Mouse (Mus musculus) retina, adult 2 months (tissue): ENCODE measurements around the gene Fem1a.

Experiments used
- DNase-seq: peaks from one replicate; pipeline ENCODE4 v3.0.0-alpha.2; 2012; ENCODE audit warnings: low read depth, low spot score

Fem1a gene

GRCm38 (mm10) chr17:56278340-56278739, 21.7 kb downstream of the Fem1a start:
- no peak for DNase-seq

GRCm38 (mm10) chr17:56279481-56280155, 23.0 kb downstream of the Fem1a start:
- no peak for DNase-seq

- DNase-seq = no peak
These were observed 24.6 kb downstream of the Fem1a start for GRCm38 (mm10) chr17:56281193-56281592.

DNA sequence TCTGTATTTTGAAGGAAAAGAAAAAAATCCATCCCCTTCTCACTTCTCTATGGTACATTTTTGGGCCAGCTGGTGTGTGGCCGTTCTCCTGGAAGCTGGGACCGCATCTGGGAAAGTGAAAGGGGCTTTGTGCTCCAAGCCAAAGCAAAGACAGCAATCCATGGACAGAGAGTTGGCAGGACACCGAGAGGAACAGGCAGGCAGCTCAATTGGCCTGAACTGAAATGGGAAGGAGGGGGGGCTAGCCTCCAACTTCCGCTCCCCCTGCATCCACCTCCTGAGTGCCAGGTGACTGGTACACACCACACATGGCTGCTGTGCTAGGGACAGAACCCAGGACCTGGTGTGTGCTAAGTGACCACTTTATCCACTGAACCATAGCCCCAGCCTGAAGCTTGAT, 26.2 kb downstream of the Fem1a start:
- no peak for DNase-seq

DNA sequence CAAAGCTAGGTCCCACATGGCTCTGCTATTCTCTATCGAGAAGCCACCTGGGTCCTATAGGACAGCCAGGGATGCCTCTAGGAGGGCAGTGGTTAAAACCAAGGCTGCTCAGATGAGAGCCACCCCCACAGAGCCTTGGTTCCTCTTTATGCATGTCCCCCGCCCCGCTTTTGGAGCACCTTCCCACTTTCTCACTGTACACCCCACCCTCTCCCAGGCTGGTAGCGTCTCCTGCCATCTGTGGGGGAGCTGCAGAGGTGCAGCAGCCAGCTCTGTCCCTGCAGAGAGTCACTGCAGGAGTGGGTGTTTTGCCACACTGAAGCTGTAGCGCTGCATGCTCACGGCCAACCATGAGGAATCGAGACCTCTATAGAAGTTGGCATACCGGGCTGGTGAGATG, 26.7 kb downstream of the Fem1a start:
- no peak for DNase-seq

- DNase-seq = no peak
These were observed 29.4 kb downstream of the Fem1a start for GRCm38 (mm10) chr17:56285995-56286394.

GRCm38 (mm10) chr17:56287830-56288229, 31.2 kb downstream of the Fem1a start:
- DNase-seq = no peak

GRCm38 (mm10) chr17:56288866-56289265, 32.3 kb downstream of the Fem1a start:
- no peak for DNase-seq

DNA sequence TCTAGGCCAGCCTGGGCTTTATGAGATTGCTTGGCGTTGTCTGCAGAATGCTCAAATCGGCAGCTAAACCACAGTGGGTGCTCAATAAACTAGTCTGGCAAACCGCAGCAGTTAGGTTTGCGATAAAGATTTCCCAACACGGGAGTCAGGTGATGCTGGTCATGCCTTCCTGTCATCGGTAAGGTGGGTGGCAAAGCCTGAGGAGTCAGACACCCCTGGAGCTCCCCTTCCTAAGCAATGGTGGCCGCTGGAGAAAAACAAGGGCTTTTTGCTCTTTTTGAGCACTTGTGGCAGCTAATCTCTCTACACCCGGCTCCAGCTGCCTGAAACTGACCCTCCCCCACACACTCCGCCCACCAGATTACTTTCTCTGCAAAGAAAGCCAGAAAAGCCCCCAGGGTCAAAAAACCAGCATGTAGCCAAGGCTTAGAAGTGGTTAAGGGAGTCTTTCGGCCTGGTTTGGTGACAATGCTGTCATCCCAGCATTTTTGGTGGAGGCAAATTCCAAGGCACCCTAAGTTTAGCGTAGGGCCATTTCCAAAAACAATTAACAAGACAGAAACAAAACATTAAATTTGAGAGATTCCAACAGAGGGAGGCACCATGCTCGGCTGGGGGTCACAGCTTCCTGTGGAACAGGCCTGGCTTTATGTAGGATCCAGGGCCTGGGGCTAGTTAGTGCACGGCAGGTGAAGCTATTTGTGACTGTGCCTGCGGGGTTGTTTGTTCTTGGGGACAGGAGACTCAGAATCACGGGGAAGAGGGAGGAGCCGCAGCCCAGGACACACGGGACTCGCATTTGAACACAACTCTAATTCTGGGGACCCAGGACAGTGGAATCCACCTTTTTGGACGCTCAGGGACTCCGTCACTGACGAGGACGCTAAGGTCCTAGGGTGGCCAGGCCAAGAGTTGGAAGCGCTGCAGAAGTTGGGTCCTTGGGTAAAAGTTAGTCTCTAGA, 33.0 kb downstream of the Fem1a start:
- no peak for DNase-seq

DNA sequence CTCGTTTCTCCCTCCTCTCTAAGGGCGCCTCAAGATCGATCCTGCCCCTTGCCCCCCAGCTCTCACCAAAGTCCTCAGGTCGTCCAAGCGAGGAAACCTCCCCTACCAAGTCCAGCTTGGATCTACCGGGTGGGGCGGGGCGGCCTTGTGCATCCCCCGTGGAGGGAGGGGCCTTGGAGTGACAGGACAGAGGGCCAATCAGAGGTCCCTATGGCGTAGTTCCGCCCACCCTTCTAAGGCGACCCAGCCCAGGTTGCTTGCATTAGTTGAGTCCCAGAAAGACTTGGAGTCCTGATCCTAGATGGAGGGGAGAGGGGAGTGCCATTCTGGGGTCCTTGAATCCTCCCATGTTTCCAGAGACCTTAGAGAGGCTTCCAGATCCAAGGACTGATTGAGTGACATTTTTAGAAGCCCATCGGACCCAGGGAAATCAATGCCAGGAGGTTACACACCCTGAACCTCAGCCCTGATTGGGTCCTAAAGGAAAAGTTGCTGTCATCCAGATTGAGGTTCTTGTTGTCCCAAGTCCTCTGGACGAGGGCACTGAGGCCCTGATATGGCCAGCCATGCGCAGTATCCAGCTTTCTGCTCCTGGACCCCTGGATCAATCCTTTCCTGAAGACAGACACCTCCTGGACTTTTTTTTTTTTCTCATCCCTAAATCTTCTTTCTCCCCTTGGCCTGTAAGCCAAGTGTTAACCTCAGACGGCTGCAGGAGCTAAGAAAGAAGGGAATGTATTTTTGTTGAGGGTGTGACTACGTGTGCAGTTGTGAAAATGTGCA, 34.0 kb downstream of the Fem1a start:
- no peak for DNase-seq

- DNase-seq = no peak
These were observed 34.5 kb downstream of the Fem1a start for GRCm38 (mm10) chr17:56291171-56291511.

- no peak for DNase-seq
These were observed 35.3 kb downstream of the Fem1a start for GRCm38 (mm10) chr17:56291826-56292475.

DNA sequence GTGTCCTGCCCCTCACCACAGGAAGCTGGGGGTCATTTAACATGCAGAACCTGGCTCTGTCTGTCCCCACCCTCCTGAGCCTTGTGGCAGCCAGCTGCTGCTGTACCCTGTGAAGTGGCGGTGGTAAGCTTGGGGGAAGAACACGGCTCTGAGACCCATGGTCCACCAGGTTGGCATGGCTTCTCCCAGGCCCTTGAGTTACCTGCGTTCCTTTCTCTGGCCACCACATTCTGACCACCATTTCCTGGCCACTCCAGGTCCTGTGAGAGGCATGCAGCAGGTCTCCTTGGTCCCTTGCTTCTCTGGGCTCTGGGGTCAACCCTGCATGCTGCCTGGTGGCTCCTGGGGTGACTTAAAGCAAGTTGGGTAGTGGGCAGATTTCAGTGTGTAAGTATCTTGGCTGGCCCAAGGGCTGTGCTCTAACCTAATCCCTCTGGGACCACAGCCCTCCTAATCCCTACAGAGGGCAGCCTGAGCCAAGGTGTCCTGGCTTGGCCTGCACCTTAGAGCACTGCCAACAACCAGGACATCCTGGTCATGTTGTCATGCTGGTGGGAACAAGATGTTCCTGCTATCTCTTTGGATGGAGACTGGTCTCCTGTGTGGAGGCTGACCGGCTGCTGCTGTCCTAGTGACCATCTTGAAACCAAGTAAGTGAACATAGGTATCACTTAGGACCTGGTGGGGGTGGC, 36.1 kb downstream of the Fem1a start, which contains the start of gene Plin3:
TSS of gene Plin3 (minus strand) at position 343 of the 692 bp plus-strand sequence.
- DNase-seq = no peak

DNA sequence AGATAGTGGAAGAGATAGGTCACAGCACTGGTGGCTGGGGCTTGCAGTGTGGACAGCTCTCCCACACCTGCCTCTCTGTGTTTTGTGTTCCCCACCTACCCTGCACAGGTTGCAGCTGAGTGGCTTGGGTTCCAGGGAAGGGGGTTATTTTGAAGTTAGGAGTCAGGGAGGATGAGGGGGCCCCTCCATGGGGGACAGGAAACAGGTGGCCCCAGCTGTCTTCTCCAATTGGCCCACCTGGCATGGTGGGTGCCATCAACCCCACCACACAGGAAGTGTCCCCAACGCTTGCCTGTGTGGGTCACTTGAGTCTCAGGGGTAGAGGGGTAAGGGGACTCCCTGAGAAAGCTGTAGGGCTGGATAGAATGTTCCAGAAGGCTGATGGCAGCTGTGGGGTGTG, 36.7 kb downstream of the Fem1a start:
- no peak for DNase-seq

GRCm38 (mm10) chr17:56294241-56294640, 37.6 kb downstream of the Fem1a start:
- DNase-seq = no peak

- DNase-seq = no peak
These were observed 39.6 kb downstream of the Fem1a start for GRCm38 (mm10) chr17:56296201-56296600.

- DNase-seq = no peak
These were observed 41.6 kb downstream of the Fem1a start for GRCm38 (mm10) chr17:56298238-56298637.

- DNase-seq = no peak
These were observed 43.6 kb downstream of the Fem1a start, which contains the start of gene Arrdc5 for GRCm38 (mm10) chr17:56300186-56300585. Arrdc5 (minus strand) TSS chr17:56300286.

GRCm38 (mm10) chr17:56302363-56302996, 45.9 kb downstream of the Fem1a start:
- no peak for DNase-seq

DNA sequence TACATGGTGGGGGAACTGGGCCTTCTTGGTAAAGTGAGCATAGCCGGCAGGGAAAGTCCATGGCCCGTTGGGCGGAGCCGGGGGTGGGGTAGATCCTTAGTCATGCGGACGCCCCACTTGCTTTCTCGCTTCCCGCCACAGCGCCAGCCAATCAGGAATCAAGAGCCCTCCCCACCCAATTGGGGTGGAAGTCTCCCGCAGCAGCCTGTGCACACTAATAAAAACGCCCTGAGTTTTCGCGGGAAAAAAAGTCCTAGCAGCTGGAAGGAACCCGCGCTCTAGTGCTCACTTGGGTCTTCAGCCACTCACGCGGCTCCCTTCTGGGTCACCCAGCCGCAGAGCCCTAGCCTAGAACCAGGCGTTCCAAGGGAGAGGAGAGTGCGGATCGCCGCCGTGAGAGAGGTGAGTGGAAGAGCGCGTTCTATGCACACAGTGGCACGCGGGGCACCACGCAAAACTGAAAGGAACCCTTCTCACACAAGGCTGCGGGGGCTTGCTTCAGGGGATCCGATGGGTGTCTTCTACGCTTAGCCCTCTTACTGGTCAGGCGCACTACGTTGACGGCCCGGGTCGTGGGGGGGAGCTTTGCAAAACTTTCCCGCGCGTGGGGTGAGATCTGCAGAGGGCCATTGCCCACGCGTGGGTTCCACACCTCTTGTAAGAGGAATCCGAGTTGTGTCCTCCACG, 46.7 kb downstream of the Fem1a start, which contains the start of gene Uhrf1:
TSS of gene Uhrf1 (plus strand) at position 162 of the 687 bp plus-strand sequence.
- DNase-seq = no peak
